Mouse (Mus musculus) cerebellum, adult 2 months (tissue): Measurements from ENCODE around the gene Prex1.

Experiments
- CTCF ChIP-seq: fragments of 200-500 bp; IDR thresholded peaks from 2 replicates; pipeline ENCODE4 v1.5.1; 2011; ENCODE audit warnings: low read depth, mild to moderate bottlenecking, control low read depth, low read length, moderate library complexity, borderline replicate concordance; ENCODE audit not compliant: insufficient read depth
- POLR2A ChIP-seq: fragments of 200-500 bp; IDR thresholded peaks from 2 replicates; pipeline ENCODE4 v1.6.1; 2011; ENCODE audit warnings: low read length, control low read depth, borderline replicate concordance; ENCODE audit not compliant: insufficient read depth

GRCm38 (mm10) chr2:166727790-166728189 is 14.2 kb upstream of the Prex1 start:
- TF ChIP-seq POLR2A (no peak), CTCF (no peak)
